Mouse (Mus musculus): Measurements from ENCODE around the gene Trp53i13. TPM values are rescaled to one million over a fixed set of nuclear protein-coding genes. Genes with fewer than 3 reads are reported as not detected.

Trp53i13 gene
- total RNA-seq, 2 experiments from 2014 or later, result 5.8 to 6.7 TPM

GRCm38 (mm10) chr11:77508068-77509021, 7.4 kb downstream of the Trp53i13 start:
- DNase-seq (ENCODE audit: low spot score in 2 of 2), result peak; percentile 81 to 88

GRCm38 (mm10) chr11:77507426-77507825, 8.4 kb downstream of the Trp53i13 start:
- no peak for DNase-seq (ENCODE audit: low spot score in 2 of 2)

- no peak for DNase-seq (ENCODE audit: low spot score in 2 of 2)
Observed at GRCm38 (mm10) chr11:77506941-77507340, 8.8 kb downstream of the Trp53i13 start.

- no peak for DNase-seq (ENCODE audit: low spot score in 2 of 2)
Observed at GRCm38 (mm10) chr11:77506273-77506672, 9.5 kb downstream of the Trp53i13 start.

GRCm38 (mm10) chr11:77505291-77505980, 10.3 kb downstream of the Trp53i13 start:
- DNase-seq (ENCODE audit: low spot score in 2 of 2), result no peak

- DNase-seq (ENCODE audit: low spot score in 2 of 2), result no peak
Observed at GRCm38 (mm10) chr11:77504377-77504776, 11.4 kb downstream of the Trp53i13 start.

GRCm38 (mm10) chr11:77503511-77503910, 12.3 kb downstream of the Trp53i13 start:
- no peak for DNase-seq (ENCODE audit: low spot score in 2 of 2)

GRCm38 (mm10) chr11:77502481-77502880, 13.3 kb downstream of the Trp53i13 start:
- DNase-seq (ENCODE audit: low spot score in 2 of 2), result no peak

- DNase-seq (ENCODE audit: low spot score in 2 of 2), result no peak
Observed at GRCm38 (mm10) chr11:77501971-77502370, 13.8 kb downstream of the Trp53i13 start.

GRCm38 (mm10) chr11:77501392-77501791, 14.4 kb downstream of the Trp53i13 start:
- peak; percentile 78 to 81 for DNase-seq (ENCODE audit: low spot score in 2 of 2)

GRCm38 (mm10) chr11:77500361-77501325, 15.1 kb downstream of the Trp53i13 start:
- DNase-seq (ENCODE audit: low spot score in 2 of 2), result no peak

GRCm38 (mm10) chr11:77499354-77499753, 16.4 kb downstream of the Trp53i13 start:
- no peak for DNase-seq (ENCODE audit: low spot score in 2 of 2)

- no peak for DNase-seq (ENCODE audit: low spot score in 2 of 2)
Observed at GRCm38 (mm10) chr11:77498261-77499139, 17.3 kb downstream of the Trp53i13 start.

- no peak for DNase-seq (ENCODE audit: low spot score in 2 of 2)
Observed at GRCm38 (mm10) chr11:77497851-77498250, 17.9 kb downstream of the Trp53i13 start.

- DNase-seq (ENCODE audit: low spot score in 2 of 2), result no peak
Observed at GRCm38 (mm10) chr11:77497341-77497756, 18.4 kb downstream of the Trp53i13 start.

GRCm38 (mm10) chr11:77495507-77495906, 20.3 kb downstream of the Trp53i13 start:
- DNase-seq (ENCODE audit: low spot score in 2 of 2), result no peak

GRCm38 (mm10) chr11:77494782-77495181, 21.0 kb downstream of the Trp53i13 start:
- no peak for DNase-seq (ENCODE audit: low spot score in 2 of 2)

GRCm38 (mm10) chr11:77494344-77494676, 21.5 kb downstream of the Trp53i13 start:
- no peak for DNase-seq (ENCODE audit: low spot score in 2 of 2)

GRCm38 (mm10) chr11:77493512-77494343, 22.1 kb downstream of the Trp53i13 start, which contains the start of gene Git1:
Git1 (plus strand) TSS chr11:77493562.
- DNase-seq (ENCODE audit: low spot score in 2 of 2), result peak; percentile 64 to 66

Data from layer of hippocampus, postnatal 14 days (tissue).